Mouse (Mus musculus) gonadal fat pad, adult 2 months (tissue): ENCODE results near the gene Plekha1. TPM values are rescaled to one million over a fixed set of nuclear protein-coding genes. Genes with fewer than 3 reads are reported as not detected.

Experiments used
- DNase-seq: peaks from one replicate; pipeline ENCODE4 v3.0.0-alpha.2; 2012; ENCODE audit warnings: low read depth
- polyA plus RNA-seq: library from polyadenylated mRNA; depleted of rRNA; stranded (reverse); fragments of >200 nt; gene quantifications from 2 replicates; pipeline ENCODE4 v1.2.3, GENCODE M21; 2012; rRNA removed

Plekha1 gene
- polyA plus RNA-seq, 1 experiment = 77.5 TPM

GRCm38 (mm10) chr7:130954177-130954601, 88.6 kb downstream of the Plekha1 start:
- no peak for DNase-seq

- DNase-seq = no peak
Observed at GRCm38 (mm10) chr7:130958551-130958950, 93.0 kb downstream of the Plekha1 start.

DNA sequence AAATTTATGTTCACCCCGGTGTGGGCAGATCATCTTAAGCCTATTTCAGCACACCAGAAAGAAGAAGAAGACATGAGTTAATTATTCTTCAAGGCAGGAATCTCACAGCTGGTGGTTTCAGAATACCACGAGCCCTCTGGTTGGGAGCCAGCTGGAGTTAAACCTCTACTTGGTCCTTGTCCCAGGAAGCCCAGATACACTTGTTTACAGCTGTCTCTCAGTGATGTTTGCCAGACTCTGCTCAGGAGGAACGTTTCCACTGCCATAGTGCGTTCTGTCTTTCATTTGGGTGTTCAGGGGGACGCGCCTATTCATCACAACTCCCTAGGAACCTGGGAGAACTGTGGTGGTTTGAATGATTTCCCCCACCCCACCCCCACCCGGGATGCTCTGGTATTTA, 94.3 kb downstream of the Plekha1 start:
- no peak for DNase-seq

DNA sequence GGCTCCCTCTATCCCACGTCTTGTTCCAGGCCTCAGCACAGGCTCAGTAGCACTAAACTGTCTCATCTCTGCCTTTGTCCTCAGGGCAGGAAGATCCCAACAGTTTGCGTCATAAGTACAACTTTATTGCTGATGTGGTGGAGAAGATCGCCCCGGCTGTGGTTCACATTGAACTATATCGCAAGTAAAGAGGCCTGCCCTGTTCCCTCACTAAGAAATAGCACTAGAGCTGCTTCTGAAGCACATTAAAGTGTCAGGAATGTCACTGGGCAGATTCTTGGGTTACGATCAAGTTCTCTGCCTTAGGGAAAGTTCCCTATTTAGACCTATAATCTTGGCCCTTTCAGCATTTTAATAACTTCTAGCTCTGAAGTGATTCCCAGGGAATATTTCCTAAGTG, 95.9 kb downstream of the Plekha1 start:
- DNase-seq = no peak

Other genes starting within 250 kb of the Plekha1 start
- 0.43 and 0.57 TPM in 2 replicates for gene Btbd16, start 91.7 kb upstream of the Plekha1 start, polyA plus RNA-seq
- 112 and 124 TPM in 2 replicates for gene Htra1, start 70.4 kb downstream of the Plekha1 start, polyA plus RNA-seq
- gene Dmbt1, start 166.3 kb downstream of the Plekha1 start, polyA plus RNA-seq = 0.24 TPM in 1 of 2 replicates, not detected in the other